Mouse (Mus musculus): Measurements from ENCODE around the gene Mrpl34. TPM values are rescaled to one million over a fixed set of nuclear protein-coding genes. Genes with fewer than 3 reads are reported as not detected.

Mrpl34 gene
- polyA plus RNA-seq, 1 experiment from 2014 or later = 180 TPM

- Histone ChIP-seq H3K9ac (replicated peaks; ENCODE audit: low read length) (no peak overlapping the region), H3K27ac (replicated peaks; ENCODE audit: low read depth, low read length) (peak overlapping the region; percentile 38; the same call in 1 of the 2 replicates), H3K4me2 (ENCODE audit: low read depth, low read length) (no peak overlapping the region), H3K27me3 (ENCODE audit: control insufficient read depth, insufficient read depth, low read length) (no peaks in the 10 kb centered on the region), H3K4me3 (ENCODE audit: low read depth, low read length) (no peak overlapping the region), H3K4me1 (ENCODE audit: control insufficient read depth, insufficient read depth, low read length) (peaks cover 8% of the 10 kb centered on the region), H3K36me3 (replicated peaks; ENCODE audit: control insufficient read depth, insufficient read depth, low read depth, low read length) (no peaks in the 10 kb centered on the region), H3K9me3 (replicated peaks; ENCODE audit: control insufficient read depth, low read length) (no peaks in the 10 kb centered on the region)
- 31% methylated on average over 16 of the region's 16 CpGs for WGBS
- DNase-seq (ENCODE audit: low spot score) = peak; percentile 45
- 0 out of 2 replicates have a peak, but pooled peaks have one; percentile 10 for ATAC-seq (replicated peaks; ENCODE audit: insufficient number of reproducible peaks, low FRiP score, low TSS enrichment, low read depth)
Observed at GRCm38 (mm10) chr8:71498816-71499690, 34.3 kb downstream of the Mrpl34 start.

- Histone ChIP-seq H3K9ac (replicated peaks; ENCODE audit: low read length) (no peak overlapping the region), H3K9me3 (replicated peaks; ENCODE audit: control insufficient read depth, low read length) (no peaks in the 10 kb centered on the region), H3K4me3 (ENCODE audit: low read depth, low read length) (no peak overlapping the region), H3K36me3 (replicated peaks; ENCODE audit: control insufficient read depth, insufficient read depth, low read depth, low read length) (no peaks in the 10 kb centered on the region), H3K27ac (replicated peaks; ENCODE audit: low read depth, low read length) (no peak overlapping the region), H3K27me3 (ENCODE audit: control insufficient read depth, insufficient read depth, low read length) (peaks cover 27% of the 10 kb centered on the region), H3K4me2 (ENCODE audit: low read depth, low read length) (no peak overlapping the region), H3K4me1 (ENCODE audit: control insufficient read depth, insufficient read depth, low read length) (no peaks in the 10 kb centered on the region)
- WGBS = 88% methylated on average over 4 of the region's 4 CpGs
- ATAC-seq (replicated peaks; ENCODE audit: insufficient number of reproducible peaks, low FRiP score, low TSS enrichment, low read depth) (no peak), DNase-seq (ENCODE audit: low spot score) (no peak)
Observed at GRCm38 (mm10) chr8:71504349-71504748, 39.6 kb downstream of the Mrpl34 start.

- Histone ChIP-seq H3K4me2 (ENCODE audit: low read depth, low read length) (no peak overlapping the region), H3K9me3 (replicated peaks; ENCODE audit: control insufficient read depth, low read length) (no peaks in the 10 kb centered on the region), H3K27me3 (ENCODE audit: control insufficient read depth, insufficient read depth, low read length) (peaks cover 27% of the 10 kb centered on the region), H3K9ac (replicated peaks; ENCODE audit: low read length) (no peak overlapping the region), H3K27ac (replicated peaks; ENCODE audit: low read depth, low read length) (no peak overlapping the region), H3K36me3 (replicated peaks; ENCODE audit: control insufficient read depth, insufficient read depth, low read depth, low read length) (no peaks in the 10 kb centered on the region), H3K4me3 (ENCODE audit: low read depth, low read length) (no peak overlapping the region), H3K4me1 (ENCODE audit: control insufficient read depth, insufficient read depth, low read length) (no peaks in the 10 kb centered on the region)
- WGBS = 95% methylated on average over 4 of the region's 4 CpGs
- no peak for DNase-seq (ENCODE audit: low spot score)
- no peak for ATAC-seq (replicated peaks; ENCODE audit: insufficient number of reproducible peaks, low FRiP score, low TSS enrichment, low read depth)
Observed at GRCm38 (mm10) chr8:71505326-71505725, 40.6 kb downstream of the Mrpl34 start.

- Histone ChIP-seq H3K4me2 (ENCODE audit: low read depth, low read length) (no peak overlapping the region), H3K27me3 (ENCODE audit: control insufficient read depth, insufficient read depth, low read length) (peaks cover 27% of the 10 kb centered on the region), H3K36me3 (replicated peaks; ENCODE audit: control insufficient read depth, insufficient read depth, low read depth, low read length) (no peaks in the 10 kb centered on the region), H3K9ac (replicated peaks; ENCODE audit: low read length) (no peak overlapping the region), H3K4me1 (ENCODE audit: control insufficient read depth, insufficient read depth, low read length) (no peaks in the 10 kb centered on the region), H3K9me3 (replicated peaks; ENCODE audit: control insufficient read depth, low read length) (no peaks in the 10 kb centered on the region), H3K27ac (replicated peaks; ENCODE audit: low read depth, low read length) (no peak overlapping the region), H3K4me3 (ENCODE audit: low read depth, low read length) (no peak overlapping the region)
- ATAC-seq (replicated peaks; ENCODE audit: insufficient number of reproducible peaks, low FRiP score, low TSS enrichment, low read depth) (no peak), DNase-seq (ENCODE audit: low spot score) (no peak)
- WGBS = 85% methylated on average over 4 of the region's 4 CpGs
Observed at GRCm38 (mm10) chr8:71505979-71506378, 41.2 kb downstream of the Mrpl34 start.

GRCm38 (mm10) chr8:71507589-71508104, 42.9 kb downstream of the Mrpl34 start:
- H3K4me3 ChIP-seq (ENCODE audit: low read depth, low read length) = peak overlapping the region; percentile 39
- H3K4me2 ChIP-seq (ENCODE audit: low read depth, low read length) = peak overlapping the region; percentile 84
- ATAC-seq (replicated peaks; ENCODE audit: insufficient number of reproducible peaks, low FRiP score, low TSS enrichment, low read depth) (peak; percentile 53; the same call in 1 of the 2 replicates), DNase-seq (ENCODE audit: low spot score) (peak; percentile 95)
- H3K9ac ChIP-seq (replicated peaks; ENCODE audit: low read length) = peak overlapping the region; percentile 56
- H3K36me3 ChIP-seq (replicated peaks; ENCODE audit: control insufficient read depth, insufficient read depth, low read depth, low read length) = no peaks in the 10 kb centered on the region
- under 1% methylated on average over 58 of the region's 61 CpGs for WGBS
- H3K27ac ChIP-seq (replicated peaks; ENCODE audit: low read depth, low read length) = no peak overlapping the region
- H3K27me3 ChIP-seq (ENCODE audit: control insufficient read depth, insufficient read depth, low read length) = peaks cover 27% of the 10 kb centered on the region
- H3K4me1 ChIP-seq (ENCODE audit: control insufficient read depth, insufficient read depth, low read length) = no peaks in the 10 kb centered on the region
- no peaks in the 10 kb centered on the region for H3K9me3 ChIP-seq (replicated peaks; ENCODE audit: control insufficient read depth, low read length)

- H3K4me2 ChIP-seq (ENCODE audit: low read depth, low read length) = no peak overlapping the region
Observed at GRCm38 (mm10) chr8:71509316-71509715, 44.6 kb downstream of the Mrpl34 start.

GRCm38 (mm10) chr8:71511644-71512043, 46.9 kb downstream of the Mrpl34 start, which contains the start of gene Plvap:
Plvap (minus strand) TSS chr8:71511752.
- H3K36me3 ChIP-seq (replicated peaks; ENCODE audit: control insufficient read depth, insufficient read depth, low read depth, low read length) = no peaks in the 10 kb centered on the region
- peaks cover 21% of the 10 kb centered on the region for H3K27me3 ChIP-seq (ENCODE audit: control insufficient read depth, insufficient read depth, low read length)
- H3K9ac ChIP-seq (replicated peaks; ENCODE audit: low read length) = no peak within 1 kb of the TSS
- 43% methylated on average over 14 of the region's 14 CpGs for WGBS
- DNase-seq (ENCODE audit: low spot score) (no peak), ATAC-seq (replicated peaks; ENCODE audit: insufficient number of reproducible peaks, low FRiP score, low TSS enrichment, low read depth) (peak; percentile 31; the same call in 1 of the 2 replicates)
- H3K4me2 ChIP-seq (ENCODE audit: low read depth, low read length) = no peak within 1 kb of the TSS; the same call in 1 of the 2 replicates
- H3K4me3 ChIP-seq (ENCODE audit: low read depth, low read length) = 0 out of 2 replicates have a peak within 1 kb of the TSS, but pooled peaks have one; percentile 6
- 0 out of 2 replicates have a peak within 1 kb of the TSS, but pooled peaks have one; percentile 41 for H3K27ac ChIP-seq (replicated peaks; ENCODE audit: low read depth, low read length)
- no peaks in the 10 kb centered on the region for H3K4me1 ChIP-seq (ENCODE audit: control insufficient read depth, insufficient read depth, low read length)
- H3K9me3 ChIP-seq (replicated peaks; ENCODE audit: control insufficient read depth, low read length) = no peaks in the 10 kb centered on the region

More at GRCm38 (mm10) chr8:71509316-71509715, 44.6 kb downstream of the Mrpl34 start:
- ATAC-seq (replicated peaks; ENCODE audit: insufficient number of reproducible peaks, low FRiP score, low TSS enrichment, low read depth) = no peak
- WGBS = 34% methylated on average over 2 of the region's 2 CpGs
- no peak for DNase-seq (ENCODE audit: low spot score)
- H3K4me3 ChIP-seq (ENCODE audit: low read depth, low read length) = no peak overlapping the region
- H3K4me1 ChIP-seq (ENCODE audit: control insufficient read depth, insufficient read depth, low read length) = no peaks in the 10 kb centered on the region
- no peaks in the 10 kb centered on the region for H3K9me3 ChIP-seq (replicated peaks; ENCODE audit: control insufficient read depth, low read length)
- no peak overlapping the region for H3K27ac ChIP-seq (replicated peaks; ENCODE audit: low read depth, low read length)
- peaks cover 27% of the 10 kb centered on the region for H3K27me3 ChIP-seq (ENCODE audit: control insufficient read depth, insufficient read depth, low read length)
- no peaks in the 10 kb centered on the region for H3K36me3 ChIP-seq (replicated peaks; ENCODE audit: control insufficient read depth, insufficient read depth, low read depth, low read length)
- no peak overlapping the region for H3K9ac ChIP-seq (replicated peaks; ENCODE audit: low read length)

All from embryonic facial prominence, embryonic 11.5 days (tissue).